25 mouse cellular contexts compared by ENCODE assay signal in genomic region chr12:46025266-46025665, GRCm38 (mm10).
A peak's percentile ranks its signal among the peaks of the same experiment; 100 is the strongest.
DNase-seq lines count a peak whose midpoint lies in the region; ATAC-seq and TF ChIP-seq lines count a peak whose summit lies in the region.
"Had no signal": no experiment of that assay in that cellular context is flagged by ENCODE, and none has a peak within 500 bp of the region (broad histone marks: within the 10 kb centered on the region; RNA-seq: fewer than 3 reads in every experiment).

No protein-coding gene starts in this region.

- no peak overlapping the region for H3K27ac ChIP-seq in lung, postnatal 0 days (ENCODE audit: low read length)

- H3K4me2 ChIP-seq in lung, postnatal 0 days (replicated peaks; ENCODE audit: low read depth, low read length): no peak overlapping the region

- no peak overlapping the region for H3K4me3 ChIP-seq in lung, postnatal 0 days (ENCODE audit: low read depth, low read length)

- no peaks in the 10 kb centered on the region for H3K36me3 ChIP-seq in lung, postnatal 0 days (ENCODE audit: insufficient read depth, low read length)
- H3K36me3 ChIP-seq: G1E had no signal

- no peak overlapping the region for H3K9ac ChIP-seq in lung, postnatal 0 days (replicated peaks; ENCODE audit: low read depth)

- H3K27me3 ChIP-seq in lung, postnatal 0 days (replicated peaks; ENCODE audit: insufficient read depth, low read length): no peaks in the 10 kb centered on the region
- H3K27me3 ChIP-seq: CH12.LX, Patski had no signal

- no peak for TF ChIP-seq CTCF in lung, postnatal 0 days (IDR thresholded peaks at IDR 0.05)

- no peaks in the 10 kb centered on the region for H3K4me1 ChIP-seq in lung, postnatal 0 days (ENCODE audit: insufficient read depth, low read depth, low read length)

- no peak for TF ChIP-seq EP300 in lung, postnatal 0 days (IDR thresholded peaks at IDR 0.05)

- ATAC-seq in lung, postnatal 0 days: peak; percentile 21
- no peak for ATAC-seq in megakaryocyte-erythroid progenitor cell, adult 5-6 weeks (replicated peaks; ENCODE audit: low FRiP score, low TSS enrichment, poor library complexity, severe bottlenecking)
- ATAC-seq: activated CD4-positive, CD25-positive, alpha-beta regulatory T cell, adult 4 months; CD4-positive, CD25-positive, alpha-beta regulatory T cell, adult 4 months; Patski had no signal

- DNase-seq in lung, postnatal 0 days (ENCODE audit: low spot score): peak; percentile 6
- no peak for DNase-seq in lung, postnatal 25 days (ENCODE audit: low spot score)
- DNase-seq in ES-CJ7 (ENCODE audit: low read depth, low spot score) (peak; percentile 52), R1 (ENCODE audit: low read depth, low spot score) (peak; percentile 66), ZHBTc4 (ENCODE audit: low read depth, low spot score) (peak; percentile 68)
- no peak for DNase-seq in cerebellum, postnatal 10 days
- no peak for DNase-seq in urinary bladder, postnatal 25 days (ENCODE audit: low spot score)
- DNase-seq: adrenal gland, adult 2 months; adrenal gland, adult 8-10 months; adrenal gland, postnatal 10 days; adrenal gland, postnatal 14 days; adrenal gland, postnatal 25 days; adrenal gland, postnatal 36 days; B cell, adult 2 months; cerebellum, adult 11 months; cerebellum, adult 11-12 months; cerebellum, adult 18-20 months; cerebellum, adult 2 months; cerebellum, adult 8-10 months had no signal

- WGBS in lung, postnatal 0 days: 73% methylated on average over 5 of the region's 5 CpGs

- H3K9me3 ChIP-seq in lung, postnatal 0 days (ENCODE audit: low read length): no peaks in the 10 kb centered on the region
- H3K9me3 ChIP-seq: G1E had no signal

Comparison
In these comparisons a context has a peak if more than half of its experiments do, and no peak if none do; other contexts are left out.
1. DNase-seq: peak in lung, postnatal 0 days (single experiment), ES-CJ7 (single experiment), R1 (single experiment) and ZHBTc4 (single experiment); none in lung, postnatal 25 days (single experiment), cerebellum, postnatal 10 days (0 of 2) and urinary bladder, postnatal 25 days (single experiment).